Mouse (Mus musculus) midbrain, embryonic 15.5 days (tissue): ENCODE data around the gene Btbd9. TPM values are rescaled to one million over a fixed set of nuclear protein-coding genes. Genes with fewer than 3 reads are reported as not detected.

Experiments used
- ATAC-seq: fragments of 200-750 bp; cut with Nextera tagmentation; replicated peaks from 2 replicates; pipeline ENCODE4 v1.8.0; 2017; ENCODE audit warnings: moderate TSS enrichment
- H3K27ac ChIP-seq: fragments of 300-500 bp; sonication (generic); 2 replicates; pipeline ENCODE4 v1.5.1; 2015; ENCODE audit warnings: mild to moderate bottlenecking, inconsistent platforms
- H3K27me3 ChIP-seq: fragments of 300-500 bp; sonication (generic); replicated peaks from 2 replicates; pipeline ENCODE4 v1.6.1; 2015; ENCODE audit warnings: inconsistent platforms
- H3K36me3 ChIP-seq: fragments of 300-500 bp; sonication (generic); replicated peaks from 2 replicates; pipeline ENCODE4 v1.6.1; 2015; ENCODE audit warnings: inconsistent platforms
- H3K4me1 ChIP-seq: fragments of 300-500 bp; sonication (generic); 2 replicates; pipeline ENCODE4 v1.6.1; 2015; ENCODE audit warnings: inconsistent platforms
- H3K4me2 ChIP-seq: fragments of 300-500 bp; sonication (generic); 2 replicates; pipeline ENCODE4 v1.6.1; 2015; ENCODE audit warnings: inconsistent platforms, mild to moderate bottlenecking, moderate library complexity
- H3K4me3 ChIP-seq: fragments of 300-500 bp; sonication (generic); 2 replicates; pipeline ENCODE4 v1.5.1; 2015; ENCODE audit warnings: mild to moderate bottlenecking, inconsistent platforms
- H3K9ac ChIP-seq: fragments of 300-500 bp; sonication (generic); 2 replicates; pipeline ENCODE4 v1.6.1; 2015; ENCODE audit warnings: mild to moderate bottlenecking, inconsistent platforms
- H3K9me3 ChIP-seq: fragments of 300-500 bp; sonication (generic); 2 replicates; pipeline ENCODE4 v1.6.1; 2016; ENCODE audit warnings: inconsistent platforms
- WGBS: fragments of 180-500 bp; shearing (Covaris S2); methylation state at CpG from one replicate; pipeline ENCODE4 v1.1.7; 2015; ENCODE audit warnings: mixed read lengths; 5-methylcytosine and 5-hydroxymethylcytosine counted together
- polyA plus RNA-seq: library from polyadenylated mRNA; unstranded; fragments of >200 nt; fragmentation: Nextera tagmentation; extraction: Ambion mirVana; gene quantifications from 2 replicates; pipeline ENCODE4 v1.2.1, GENCODE M21; 2015

The Btbd9 gene
- polyA plus RNA-seq, 1 experiment from 2014 or later = 163 TPM

DNA sequence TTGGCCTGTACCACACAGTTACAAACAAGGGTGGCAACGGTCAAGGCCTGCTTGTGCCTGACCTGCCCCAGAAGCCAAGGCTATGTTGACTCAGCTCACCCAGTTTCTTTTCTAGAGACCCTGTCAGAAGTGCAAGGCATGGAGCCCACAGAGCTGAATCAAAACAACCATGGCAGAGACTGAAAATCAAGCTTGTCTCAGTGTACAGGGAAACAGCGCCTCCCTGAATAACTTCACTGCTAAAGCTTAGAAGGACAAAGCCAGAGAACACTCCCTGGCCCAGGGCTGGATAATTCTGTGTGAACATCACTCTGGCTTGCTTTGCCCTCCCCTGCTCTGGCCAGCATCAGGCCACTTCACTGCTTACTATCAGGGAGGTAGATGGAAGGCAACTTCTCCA, 228.3 kb downstream of the Btbd9 start:
- Histone ChIP-seq H3K36me3 (no peaks in the 10 kb centered on the region), H3K27me3 (no peaks in the 10 kb centered on the region), H3K4me3 (no peak overlapping the region), H3K4me1 (peaks cover 28% of the 10 kb centered on the region), H3K4me2 (no peak overlapping the region), H3K27ac (peak overlapping the region; percentile 73), H3K9me3 (no peaks in the 10 kb centered on the region), H3K9ac (no peak overlapping the region)
- no peak for ATAC-seq
- 56% methylated on average over 2 of the region's 2 CpGs for WGBS

DNA sequence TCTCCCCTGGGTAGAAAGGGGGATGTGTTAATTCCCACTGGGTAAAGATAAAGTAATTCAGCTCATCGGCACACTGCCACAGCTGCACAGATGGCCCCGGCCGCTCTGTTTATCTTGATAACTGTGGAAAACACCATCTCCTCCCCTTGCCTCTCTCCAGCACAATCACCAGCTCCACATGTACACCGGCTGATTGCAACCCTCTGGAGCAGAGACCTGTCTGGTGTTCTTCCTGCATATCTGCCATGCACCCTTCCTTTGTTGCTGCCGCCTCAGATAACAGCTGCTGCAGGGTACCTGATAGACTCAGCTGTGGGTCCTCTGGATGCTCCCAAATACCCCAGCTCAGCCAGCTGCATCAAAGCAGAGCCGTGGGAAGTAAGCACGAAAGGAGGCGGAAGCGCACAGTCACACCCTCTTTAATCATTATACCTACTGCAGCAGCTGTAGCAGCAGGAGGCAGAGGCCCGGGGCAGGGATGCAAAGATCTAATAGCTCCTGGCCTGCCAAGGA, 229.1 kb downstream of the Btbd9 start:
- H3K27ac ChIP-seq = peak overlapping the region; percentile 73
- H3K36me3 ChIP-seq = no peaks in the 10 kb centered on the region
- ATAC-seq = peak; percentile 65
- H3K9ac ChIP-seq = no peak overlapping the region
- no peak overlapping the region for H3K4me3 ChIP-seq
- no peaks in the 10 kb centered on the region for H3K27me3 ChIP-seq
- H3K9me3 ChIP-seq = no peaks in the 10 kb centered on the region
- WGBS = 12% methylated on average over 10 of the region's 10 CpGs
- peaks cover 28% of the 10 kb centered on the region for H3K4me1 ChIP-seq
- peak overlapping the region; percentile 16; the same call in 1 of the 2 replicates for H3K4me2 ChIP-seq

DNA sequence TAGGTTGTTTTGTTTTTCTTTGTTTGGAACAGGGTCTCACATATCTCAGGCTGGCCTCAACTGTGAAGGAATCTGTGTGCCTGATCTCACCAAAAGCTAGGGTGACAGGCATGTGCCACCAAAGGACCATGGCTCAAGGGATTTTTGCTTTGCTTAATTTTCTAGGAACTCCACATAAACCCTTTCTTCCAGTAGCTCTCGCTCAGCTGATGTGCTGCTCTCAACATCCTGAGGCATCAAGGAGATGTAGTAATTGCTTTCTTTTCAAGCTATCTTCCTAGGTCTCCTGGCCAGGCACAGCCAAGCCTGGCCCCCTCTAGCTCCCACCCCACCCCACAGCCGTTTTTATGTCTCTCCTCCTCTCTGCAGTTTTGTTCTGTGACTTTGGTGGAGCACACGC, 231.3 kb downstream of the Btbd9 start:
- H3K36me3 ChIP-seq = no peaks in the 10 kb centered on the region
- 79% methylated on average over 3 of the region's 3 CpGs for WGBS
- peaks cover 40% of the 10 kb centered on the region for H3K4me1 ChIP-seq
- H3K27me3 ChIP-seq = no peaks in the 10 kb centered on the region
- no peak for ATAC-seq
- no peak overlapping the region for H3K4me2 ChIP-seq
- H3K9me3 ChIP-seq = no peaks in the 10 kb centered on the region
- no peak overlapping the region for H3K4me3 ChIP-seq
- no peak overlapping the region for H3K27ac ChIP-seq
- no peak overlapping the region for H3K9ac ChIP-seq

DNA sequence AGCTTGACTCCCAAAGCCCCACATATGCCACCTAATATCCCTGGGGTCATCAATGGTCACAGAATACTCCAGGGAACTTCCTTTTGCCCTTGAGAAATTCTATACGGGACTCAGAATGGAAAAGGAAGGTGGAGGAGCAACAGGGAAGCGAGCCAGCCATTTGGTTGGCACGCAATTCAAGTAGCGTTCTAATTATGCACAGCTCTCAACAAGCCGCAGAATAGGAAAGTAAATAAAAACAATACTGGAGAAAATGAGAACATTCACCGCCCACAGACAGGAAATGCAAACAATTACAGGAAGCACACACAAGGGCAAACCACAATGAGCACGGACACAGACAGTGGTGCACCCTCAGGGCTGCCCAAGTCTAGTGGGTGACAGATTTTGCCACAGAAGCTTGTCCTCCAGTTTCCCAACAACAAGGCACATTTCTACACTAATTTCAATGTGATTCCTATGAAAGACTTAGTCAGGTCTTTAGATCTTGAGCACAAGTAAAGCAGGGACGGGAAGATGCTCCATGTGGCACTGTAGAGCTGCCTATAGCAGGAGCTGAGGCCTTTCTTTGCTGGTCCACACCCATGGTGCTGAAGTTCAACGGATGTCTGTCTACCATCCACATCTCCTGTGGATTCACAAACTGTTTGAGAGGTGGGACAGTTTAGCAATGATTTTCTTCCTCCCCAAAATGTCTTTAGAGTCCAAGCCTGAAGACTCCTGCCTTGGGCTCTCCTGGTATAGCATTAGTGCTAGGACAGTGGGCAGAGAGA, 232.4 kb downstream of the Btbd9 start:
- WGBS = 74% methylated on average over 9 of the region's 9 CpGs
- Histone ChIP-seq H3K27me3 (no peaks in the 10 kb centered on the region), H3K9me3 (no peaks in the 10 kb centered on the region), H3K36me3 (no peaks in the 10 kb centered on the region), H3K9ac (no peak overlapping the region), H3K27ac (no peak overlapping the region), H3K4me2 (no peak overlapping the region), H3K4me1 (peaks cover 40% of the 10 kb centered on the region), H3K4me3 (no peak overlapping the region)
- no peak for ATAC-seq

DNA sequence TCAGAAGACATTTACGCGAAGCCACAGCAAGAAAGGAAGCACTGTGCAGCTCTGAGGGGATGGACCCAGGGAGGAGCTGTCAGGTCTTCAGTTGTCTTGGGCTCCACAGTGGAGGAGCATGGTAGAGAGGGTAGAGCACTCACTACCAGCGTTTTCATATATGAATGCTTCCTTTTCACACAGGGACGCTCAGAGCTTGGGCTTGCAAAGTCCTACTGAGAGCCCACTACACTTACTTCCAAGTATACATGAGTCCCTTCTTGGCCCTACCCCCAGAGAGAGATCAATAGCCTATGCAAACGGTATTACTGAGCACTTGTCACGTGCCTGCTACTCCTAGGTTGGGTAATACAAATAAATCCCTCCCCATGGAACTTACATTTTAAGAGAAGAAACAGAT, 234.7 kb downstream of the Btbd9 start:
- Histone ChIP-seq H3K4me1 (peaks cover 22% of the 10 kb centered on the region), H3K4me3 (no peak overlapping the region), H3K27ac (no peak overlapping the region), H3K9me3 (no peaks in the 10 kb centered on the region), H3K27me3 (no peaks in the 10 kb centered on the region), H3K9ac (no peak overlapping the region), H3K4me2 (no peak overlapping the region), H3K36me3 (no peaks in the 10 kb centered on the region)
- no peak for ATAC-seq
- 79% methylated on average over 6 of the region's 6 CpGs for WGBS

DNA sequence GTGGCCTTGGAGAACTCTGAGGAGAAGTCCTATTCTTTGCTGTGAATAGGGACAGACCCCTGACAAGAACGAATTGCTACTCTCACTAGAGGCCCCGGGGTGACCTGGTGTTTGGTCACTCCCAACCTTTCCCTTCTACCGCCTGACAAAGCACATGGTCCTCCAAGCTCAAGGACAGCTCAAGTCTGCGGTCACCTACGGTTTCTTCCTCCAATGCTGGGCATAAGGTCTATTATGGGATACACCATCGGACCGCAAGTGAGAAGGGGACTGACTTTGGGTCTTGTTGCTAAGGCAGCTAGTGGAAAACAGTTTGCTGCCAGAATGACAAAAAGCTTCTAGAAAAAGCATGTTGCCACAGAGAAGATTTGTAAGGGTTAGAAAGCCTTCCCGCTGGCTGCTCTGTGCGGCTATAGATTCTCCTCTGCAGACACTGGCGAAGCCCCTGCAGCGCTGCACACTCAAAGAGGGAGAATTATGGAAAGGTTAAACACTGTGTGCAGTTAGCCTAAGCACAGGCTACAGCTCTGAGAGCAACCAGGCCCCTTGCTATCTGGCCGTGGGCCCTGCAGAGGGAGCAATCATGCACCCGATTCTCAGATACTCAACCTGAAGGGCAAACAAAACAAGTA, 235.7 kb downstream of the Btbd9 start:
- H3K9me3 ChIP-seq = no peaks in the 10 kb centered on the region
- H3K4me2 ChIP-seq = no peak overlapping the region
- H3K4me3 ChIP-seq = no peak overlapping the region
- H3K27ac ChIP-seq = peak overlapping the region; percentile 59
- WGBS = 68% methylated on average over 13 of the region's 13 CpGs
- H3K9ac ChIP-seq = no peak overlapping the region
- H3K27me3 ChIP-seq = no peaks in the 10 kb centered on the region
- no peak for ATAC-seq
- H3K4me1 ChIP-seq = peaks cover 21% of the 10 kb centered on the region
- H3K36me3 ChIP-seq = no peaks in the 10 kb centered on the region

DNA sequence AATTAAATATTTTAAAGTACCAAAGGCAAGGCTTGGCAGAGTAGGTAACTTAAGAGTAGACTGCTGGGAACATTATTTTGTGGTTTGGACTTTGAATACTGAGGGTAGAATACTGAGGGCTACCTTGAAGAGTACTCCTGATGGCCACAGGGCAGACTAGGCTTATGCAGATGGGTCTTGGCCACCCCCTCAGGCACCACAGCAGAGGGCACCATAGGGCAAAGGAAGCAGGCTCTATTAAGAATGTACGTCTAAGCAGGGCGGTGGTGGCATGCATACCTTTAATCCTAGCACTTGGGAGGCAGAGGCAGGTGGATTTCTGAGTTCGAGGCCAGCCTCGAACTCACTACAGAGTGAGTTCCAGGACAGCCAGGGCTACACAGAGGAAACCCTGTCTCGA, 237.0 kb downstream of the Btbd9 start:
- Histone ChIP-seq H3K27me3 (no peaks in the 10 kb centered on the region), H3K4me1 (peaks cover 27% of the 10 kb centered on the region), H3K4me2 (no peak overlapping the region), H3K9me3 (no peaks in the 10 kb centered on the region), H3K4me3 (no peak overlapping the region), H3K27ac (no peak overlapping the region), H3K9ac (no peak overlapping the region), H3K36me3 (no peaks in the 10 kb centered on the region)
- 94% methylated on average over 5 of the region's 5 CpGs for WGBS
- no peak for ATAC-seq

DNA sequence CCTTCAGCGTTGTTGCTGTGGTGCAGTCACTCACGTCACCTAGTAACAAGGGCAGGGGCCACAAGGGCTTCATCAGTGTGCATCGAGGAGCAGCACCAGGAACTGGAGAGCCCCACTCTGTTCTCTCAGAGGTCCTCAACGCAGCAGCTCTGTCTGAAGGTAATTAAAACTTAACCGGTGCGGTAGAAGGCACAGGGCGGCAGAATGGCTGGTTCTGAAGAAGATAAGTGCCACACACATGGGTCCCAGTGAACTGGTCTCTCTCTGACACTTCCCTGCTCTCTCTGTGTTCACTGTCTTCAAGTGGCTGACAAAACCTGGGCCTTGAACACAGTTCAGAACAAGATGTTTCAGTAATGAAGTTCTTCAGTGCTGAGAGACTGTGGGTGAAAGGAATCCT, 239.5 kb downstream of the Btbd9 start:
- WGBS = 51% methylated on average over 7 of the region's 7 CpGs
- H3K27me3 ChIP-seq = no peaks in the 10 kb centered on the region
- H3K36me3 ChIP-seq = no peaks in the 10 kb centered on the region
- no peak overlapping the region for H3K4me3 ChIP-seq
- no peak overlapping the region for H3K9ac ChIP-seq
- no peak for ATAC-seq
- H3K4me2 ChIP-seq = no peak overlapping the region
- peaks cover 21% of the 10 kb centered on the region for H3K4me1 ChIP-seq
- no peak overlapping the region for H3K27ac ChIP-seq
- H3K9me3 ChIP-seq = no peaks in the 10 kb centered on the region

DNA sequence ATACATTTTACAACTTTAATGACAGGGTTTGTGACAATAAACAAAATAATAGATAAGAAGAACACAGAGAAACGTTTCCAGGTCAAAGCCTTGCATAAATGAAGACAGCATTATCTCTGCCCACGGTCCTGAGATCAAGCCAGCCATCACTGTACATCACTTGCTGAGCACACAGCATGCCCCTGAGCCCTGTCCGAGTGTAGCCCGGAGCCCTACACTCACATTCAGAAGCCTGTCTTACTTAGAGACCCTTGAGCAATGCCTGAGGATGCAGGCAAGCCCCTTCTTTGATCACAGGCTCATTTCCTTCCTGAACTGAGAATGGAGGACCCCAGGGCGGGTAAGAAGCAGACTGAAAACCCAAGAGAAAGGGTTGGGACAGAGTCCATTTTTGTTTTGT, 240.0 kb downstream of the Btbd9 start:
- Histone ChIP-seq H3K9ac (no peak overlapping the region), H3K4me3 (no peak overlapping the region), H3K27me3 (no peaks in the 10 kb centered on the region), H3K4me1 (peaks cover 17% of the 10 kb centered on the region), H3K9me3 (no peaks in the 10 kb centered on the region), H3K27ac (no peak overlapping the region), H3K36me3 (no peaks in the 10 kb centered on the region), H3K4me2 (no peak overlapping the region)
- ATAC-seq = no peak
- 46% methylated on average over 5 of the region's 5 CpGs for WGBS

DNA sequence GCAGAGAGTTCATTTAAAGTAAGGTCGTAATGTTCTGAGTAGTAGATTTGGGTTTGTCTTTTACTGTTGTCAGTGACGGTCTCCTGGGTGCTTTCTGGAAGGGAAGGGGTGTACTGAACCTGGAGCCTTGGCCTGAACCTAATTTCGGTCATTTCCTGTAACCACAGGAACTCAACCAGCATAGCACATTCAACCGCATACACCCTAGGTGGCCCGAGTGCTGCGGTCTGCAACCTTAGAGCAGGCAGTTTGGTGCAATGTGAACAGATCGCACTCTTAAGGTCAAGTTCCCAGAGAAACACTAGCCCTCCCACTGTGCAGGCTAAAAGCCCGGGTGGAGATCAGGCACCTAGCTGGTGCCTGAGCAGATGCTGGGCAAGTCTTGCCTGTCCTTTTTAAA, 240.5 kb downstream of the Btbd9 start:
- WGBS = 70% methylated on average over 8 of the region's 8 CpGs
- H3K9ac ChIP-seq = no peak overlapping the region
- no peak for ATAC-seq
- no peaks in the 10 kb centered on the region for H3K9me3 ChIP-seq
- H3K27me3 ChIP-seq = no peaks in the 10 kb centered on the region
- H3K27ac ChIP-seq = no peak overlapping the region
- peaks cover 14% of the 10 kb centered on the region for H3K4me1 ChIP-seq
- H3K4me3 ChIP-seq = no peak overlapping the region
- no peak overlapping the region for H3K4me2 ChIP-seq
- no peaks in the 10 kb centered on the region for H3K36me3 ChIP-seq

DNA sequence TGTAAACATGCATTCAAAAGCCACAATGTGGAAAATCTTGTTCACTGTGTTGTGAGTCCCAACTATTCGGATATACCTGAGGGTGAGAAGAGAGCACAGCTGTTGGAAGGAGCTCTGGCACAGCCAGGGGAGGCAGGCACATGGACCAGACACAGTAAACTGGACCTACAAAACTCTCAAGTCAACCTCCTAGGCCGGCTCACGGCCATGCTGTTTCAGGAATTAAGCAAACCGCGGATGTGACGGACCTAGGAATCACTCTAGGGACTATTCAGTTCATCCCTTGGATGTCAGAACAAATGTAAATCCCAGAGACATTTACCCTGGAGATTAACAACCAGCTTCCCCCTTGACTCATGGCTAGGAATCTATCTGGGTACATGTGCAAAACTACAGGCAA, 242.0 kb downstream of the Btbd9 start:
- no peak overlapping the region for H3K27ac ChIP-seq
- no peaks in the 10 kb centered on the region for H3K27me3 ChIP-seq
- 53% methylated on average over 6 of the region's 6 CpGs for WGBS
- peaks cover 9% of the 10 kb centered on the region for H3K4me1 ChIP-seq
- no peak overlapping the region for H3K9ac ChIP-seq
- no peaks in the 10 kb centered on the region for H3K36me3 ChIP-seq
- ATAC-seq = no peak
- no peaks in the 10 kb centered on the region for H3K9me3 ChIP-seq
- H3K4me3 ChIP-seq = no peak overlapping the region
- H3K4me2 ChIP-seq = no peak overlapping the region

DNA sequence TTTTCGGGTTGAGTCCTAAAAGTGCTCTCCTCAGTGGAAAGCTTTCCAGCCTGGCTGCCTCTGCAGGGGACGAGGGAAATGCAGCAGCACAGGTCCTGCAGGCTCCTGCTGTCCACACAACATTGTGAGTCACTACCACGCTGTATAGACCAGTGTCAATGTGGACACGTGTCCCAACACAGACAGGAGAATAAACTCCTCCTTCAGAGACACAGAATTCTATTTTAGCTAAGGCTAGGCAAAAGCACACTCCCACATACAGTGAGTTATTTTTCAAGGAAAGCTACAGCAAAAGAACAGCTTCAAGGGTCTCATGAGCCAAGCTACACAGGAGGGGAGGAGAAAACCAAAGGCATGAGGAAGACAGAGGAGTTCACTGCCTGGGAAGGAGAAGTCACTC, 243.2 kb downstream of the Btbd9 start:
- Histone ChIP-seq H3K9ac (no peak overlapping the region), H3K4me3 (no peak overlapping the region), H3K4me2 (no peak overlapping the region)

DNA sequence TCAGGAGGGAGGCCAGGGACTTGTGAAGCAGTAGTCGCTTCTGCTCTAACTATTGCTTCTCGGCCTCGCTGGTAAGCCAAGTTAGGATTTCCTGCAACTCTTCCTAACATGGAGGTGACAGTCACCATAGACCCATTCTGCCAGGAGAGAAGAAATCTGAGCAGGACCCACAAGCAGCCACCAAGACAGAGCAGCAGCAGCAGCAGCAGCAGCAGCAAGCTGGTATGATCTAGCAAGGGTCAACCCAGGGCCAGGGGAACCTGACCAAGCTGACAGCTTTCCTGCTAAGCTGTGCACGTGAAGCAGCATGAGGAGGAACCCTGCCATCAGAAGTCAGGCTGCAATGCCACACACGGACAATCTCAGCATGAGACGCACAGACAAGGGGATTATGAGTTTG, 244.9 kb downstream of the Btbd9 start:
- Histone ChIP-seq H3K27ac (no peak overlapping the region), H3K27me3 (no peaks in the 10 kb centered on the region), H3K9ac (no peak overlapping the region), H3K36me3 (no peaks in the 10 kb centered on the region), H3K4me3 (no peak overlapping the region), H3K4me2 (no peak overlapping the region), H3K9me3 (no peaks in the 10 kb centered on the region), H3K4me1 (peaks cover 9% of the 10 kb centered on the region)
- 62% methylated on average over 6 of the region's 6 CpGs for WGBS
- no peak for ATAC-seq

More for the DNA sequence above, 243.2 kb downstream of the Btbd9 start:
- no peaks in the 10 kb centered on the region for H3K36me3 ChIP-seq
- peaks cover 9% of the 10 kb centered on the region for H3K4me1 ChIP-seq
- H3K9me3 ChIP-seq = no peaks in the 10 kb centered on the region
- H3K27ac ChIP-seq = no peak overlapping the region
- no peaks in the 10 kb centered on the region for H3K27me3 ChIP-seq
- WGBS = 86% methylated on average over 4 of the region's 4 CpGs
- no peak for ATAC-seq
